Mouse (Mus musculus) intestine, embryonic 14.5 days (tissue): ENCODE results near the gene Gramd1b. TPM values are rescaled to one million over a fixed set of nuclear protein-coding genes. Genes with fewer than 3 reads are reported as not detected.

ENCODE experiments used
- ATAC-seq: fragments of 200-750 bp; cut with Nextera tagmentation; replicated peaks from 2 replicates; pipeline ENCODE4 v1.8.0; 2017; ENCODE audit warnings: low read depth, moderate number of reproducible peaks, moderate TSS enrichment, moderate library complexity; ENCODE audit not compliant: low FRiP score, low TSS enrichment
- DNase-seq: peaks from one replicate; pipeline ENCODE4 v3.0.0-alpha.2; 2018; ENCODE audit warnings: low spot score
- H3K27ac ChIP-seq: fragments of 300-500 bp; sonication (generic); 2 replicates; pipeline ENCODE4 v1.5.1; 2014; ENCODE audit warnings: low read depth, mild to moderate bottlenecking, control low read depth
- H3K27me3 ChIP-seq: fragments of 300-500 bp; sonication (generic); replicated peaks from 2 replicates; pipeline ENCODE4 v1.6.1; 2014; ENCODE audit warnings: low read length, control low read depth; ENCODE audit not compliant: control insufficient read depth, insufficient read depth
- H3K36me3 ChIP-seq: fragments of 300-500 bp; sonication (generic); 2 replicates; pipeline ENCODE4 v1.6.1; 2014; ENCODE audit warnings: low read length, control low read depth; ENCODE audit not compliant: control insufficient read depth, insufficient read depth
- H3K4me1 ChIP-seq: fragments of 300-500 bp; sonication (generic); replicated peaks from 2 replicates; pipeline ENCODE4 v1.6.1; 2014; ENCODE audit warnings: low read length, control low read depth, mixed read lengths; ENCODE audit not compliant: control insufficient read depth, insufficient read depth
- H3K4me2 ChIP-seq: fragments of 300-500 bp; sonication (generic); 2 replicates; pipeline ENCODE4 v1.6.1; 2014; ENCODE audit warnings: low read length
- H3K4me3 ChIP-seq: fragments of 300-500 bp; sonication (generic); 2 replicates; pipeline ENCODE4 v1.5.1; 2014; ENCODE audit warnings: low read depth, low read length, control low read depth, mixed read lengths
- H3K9ac ChIP-seq: fragments of 300-500 bp; sonication (generic); 2 replicates; pipeline ENCODE4 v1.6.1; 2014; ENCODE audit warnings: mild to moderate bottlenecking, low read length
- H3K9me3 ChIP-seq: fragments of 300-500 bp; sonication (generic); 2 replicates; pipeline ENCODE4 v1.6.1; 2016; ENCODE audit warnings: low read length, control low read depth; ENCODE audit not compliant: control insufficient read depth
- WGBS: fragments of 180-500 bp; shearing (Covaris S2); extraction: QIAGEN DNeasy Blood & Tissue Kit; methylation state at CpG from one replicate; pipeline ENCODE4 v1.1.7; 2014; 5-methylcytosine and 5-hydroxymethylcytosine counted together
- polyA plus RNA-seq: library from polyadenylated mRNA; unstranded; fragments of >200 nt; fragmentation: Nextera tagmentation; extraction: Ambion mirVana; gene quantifications from 2 replicates; pipeline ENCODE4 v1.2.1, GENCODE M21; 2014

Gene Gramd1b
- polyA plus RNA-seq, 1 experiment from 2014 or later = 3.5 TPM

- no peaks in the 10 kb centered on the region for H3K4me1 ChIP-seq
- no peak overlapping the region for H3K27ac ChIP-seq
- no peaks in the 10 kb centered on the region for H3K9me3 ChIP-seq
- no peak overlapping the region for H3K9ac ChIP-seq
- DNase-seq (no peak), ATAC-seq (no peak)
- H3K36me3 ChIP-seq = peaks cover 16% of the 10 kb centered on the region; the same call in 1 of the 2 replicates
- no peak overlapping the region for H3K4me3 ChIP-seq
- WGBS = 92% methylated on average over 15 of the region's 15 CpGs
- no peaks in the 10 kb centered on the region for H3K27me3 ChIP-seq
- no peak overlapping the region for H3K4me2 ChIP-seq
Observed at GRCm38 (mm10) chr9:40300018-40300989, 230.9 kb downstream of the Gramd1b start.

GRCm38 (mm10) chr9:40299323-40299722 is 231.9 kb downstream of the Gramd1b start:
- no peak overlapping the region for H3K4me3 ChIP-seq
- DNase-seq = no peak
- H3K27me3 ChIP-seq = no peaks in the 10 kb centered on the region
- H3K9me3 ChIP-seq = no peaks in the 10 kb centered on the region
- WGBS = 97% methylated on average over 7 of the region's 7 CpGs
- H3K9ac ChIP-seq = no peak overlapping the region
- no peak overlapping the region for H3K27ac ChIP-seq
- H3K36me3 ChIP-seq = peaks cover 11% of the 10 kb centered on the region; the same call in 1 of the 2 replicates
- H3K4me2 ChIP-seq = no peak overlapping the region
- H3K4me1 ChIP-seq = no peaks in the 10 kb centered on the region
- no peak for ATAC-seq

GRCm38 (mm10) chr9:40297969-40298368 is 233.2 kb downstream of the Gramd1b start:
- no peaks in the 10 kb centered on the region for H3K27me3 ChIP-seq
- no peaks in the 10 kb centered on the region for H3K9me3 ChIP-seq
- H3K4me3 ChIP-seq = no peak overlapping the region
- H3K36me3 ChIP-seq = peaks cover 11% of the 10 kb centered on the region; the same call in 1 of the 2 replicates
- no peak overlapping the region for H3K27ac ChIP-seq
- 82% methylated on average over 9 of the region's 9 CpGs for WGBS
- no peak overlapping the region for H3K4me2 ChIP-seq
- DNase-seq (no peak), ATAC-seq (no peak)
- no peak overlapping the region for H3K9ac ChIP-seq
- H3K4me1 ChIP-seq = no peaks in the 10 kb centered on the region

DNA sequence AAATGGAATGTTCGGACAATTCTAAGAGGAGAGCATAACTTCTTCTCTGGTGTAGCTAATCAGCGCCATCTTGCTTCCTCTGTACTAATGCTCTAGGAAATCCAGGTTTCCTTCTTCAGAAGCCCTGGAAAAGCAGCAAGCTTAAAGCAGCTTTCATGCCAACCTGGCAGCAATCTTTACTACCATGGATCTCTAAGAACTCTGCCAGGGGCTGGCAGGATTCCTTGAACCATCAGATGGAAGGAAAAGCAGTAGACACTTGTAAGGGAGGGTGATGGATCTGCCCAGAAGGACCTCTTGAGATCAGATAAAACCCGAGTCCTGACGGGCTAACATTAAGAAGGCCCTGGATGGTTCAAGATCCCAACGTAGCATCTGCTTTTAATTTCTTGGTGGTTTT is 234.9 kb downstream of the Gramd1b start:
- ATAC-seq (no peak), DNase-seq (no peak)
- Histone ChIP-seq H3K36me3 (peaks cover 3% of the 10 kb centered on the region; the same call in 1 of the 2 replicates), H3K9ac (no peak overlapping the region), H3K27me3 (no peaks in the 10 kb centered on the region), H3K27ac (no peak overlapping the region), H3K4me1 (no peaks in the 10 kb centered on the region), H3K9me3 (no peaks in the 10 kb centered on the region), H3K4me3 (no peak overlapping the region), H3K4me2 (no peak overlapping the region)
- 93% methylated on average over 5 of the region's 5 CpGs for WGBS

DNA sequence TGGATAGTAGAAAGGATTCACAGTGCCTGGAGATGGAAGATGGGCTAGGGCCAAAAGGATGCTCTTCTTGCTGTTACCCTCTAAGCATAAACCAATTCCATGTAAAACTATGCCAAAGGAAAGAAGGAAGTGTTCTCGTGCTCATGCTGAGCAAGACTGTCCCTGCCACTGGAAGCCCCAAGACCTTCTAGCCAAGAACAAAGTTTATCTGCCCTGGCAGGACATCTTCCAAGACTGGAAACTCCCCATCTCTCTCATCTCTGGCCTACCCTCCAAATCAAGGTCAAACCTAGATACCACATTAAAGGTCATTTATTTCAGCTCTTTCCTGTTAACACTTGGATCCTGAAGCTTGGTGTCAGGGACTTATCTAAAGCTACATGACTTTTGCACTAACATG is 236.3 kb downstream of the Gramd1b start:
- no peaks in the 10 kb centered on the region for H3K27me3 ChIP-seq
- no peak overlapping the region for H3K9ac ChIP-seq
- ATAC-seq = no peak
- H3K9me3 ChIP-seq = no peaks in the 10 kb centered on the region
- no peak for DNase-seq
- H3K4me2 ChIP-seq = no peak overlapping the region
- 95% methylated on average over 1 of the region's 1 CpGs for WGBS
- H3K36me3 ChIP-seq = peaks cover 3% of the 10 kb centered on the region; the same call in 1 of the 2 replicates
- H3K4me1 ChIP-seq = no peaks in the 10 kb centered on the region
- no peak overlapping the region for H3K27ac ChIP-seq
- no peak overlapping the region for H3K4me3 ChIP-seq

DNA sequence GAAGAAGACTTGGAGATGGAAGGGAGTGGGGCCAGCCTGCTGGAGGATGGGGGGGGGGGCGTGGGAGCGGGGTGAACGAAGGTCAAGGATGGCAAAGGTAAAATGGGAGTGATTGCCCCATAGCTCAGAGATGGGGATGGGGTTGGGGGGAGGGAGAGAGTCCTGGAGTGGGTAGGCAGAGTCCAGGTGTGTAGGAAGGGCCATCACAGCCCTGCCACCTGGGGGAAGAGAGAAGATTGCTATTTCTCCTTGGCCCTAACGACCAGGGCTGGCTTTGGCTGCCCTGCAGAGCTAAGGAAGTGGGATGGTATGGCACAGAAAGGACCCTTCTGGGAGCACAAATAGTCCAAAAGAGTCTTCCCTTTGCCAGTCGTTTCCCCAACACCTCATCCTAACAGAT is 237.0 kb downstream of the Gramd1b start:
- ATAC-seq (no peak), DNase-seq (no peak)
- no peaks in the 10 kb centered on the region for H3K9me3 ChIP-seq
- H3K4me1 ChIP-seq = no peaks in the 10 kb centered on the region
- WGBS = 75% methylated on average over 5 of the region's 5 CpGs
- H3K4me3 ChIP-seq = no peak overlapping the region
- H3K27ac ChIP-seq = no peak overlapping the region
- no peak overlapping the region for H3K4me2 ChIP-seq
- no peak overlapping the region for H3K9ac ChIP-seq
- H3K27me3 ChIP-seq = no peaks in the 10 kb centered on the region
- H3K36me3 ChIP-seq = peaks cover 3% of the 10 kb centered on the region; the same call in 1 of the 2 replicates

DNA sequence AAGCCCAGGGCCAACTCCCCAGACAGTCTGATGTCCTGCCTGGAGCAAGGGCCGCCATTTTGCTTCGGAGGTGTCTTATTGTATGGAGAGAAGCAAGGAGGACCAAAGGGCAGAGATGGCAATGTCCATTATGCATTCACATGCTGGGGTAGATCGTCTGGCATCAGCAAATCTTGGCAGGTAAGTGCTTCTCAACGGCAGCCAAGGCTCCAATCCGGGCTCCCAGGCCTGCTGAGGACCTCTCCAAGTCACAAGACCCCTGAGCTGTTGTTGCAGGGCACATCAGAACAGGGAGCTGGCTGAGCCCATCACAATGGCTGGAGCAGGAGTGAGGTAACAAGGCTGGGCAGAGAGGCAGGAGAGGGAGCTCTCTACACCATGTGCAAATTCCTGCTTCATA is 237.4 kb downstream of the Gramd1b start:
- Histone ChIP-seq H3K4me3 (no peak overlapping the region), H3K4me1 (no peaks in the 10 kb centered on the region), H3K27ac (no peak overlapping the region), H3K27me3 (no peaks in the 10 kb centered on the region), H3K9ac (no peak overlapping the region), H3K36me3 (0 out of 2 replicates have a peak, but pooled peaks cover 3% of the 10 kb centered on the region), H3K4me2 (no peak overlapping the region), H3K9me3 (no peaks in the 10 kb centered on the region)
- DNase-seq = no peak
- WGBS = 91% methylated on average over 5 of the region's 5 CpGs
- ATAC-seq = no peak

DNA sequence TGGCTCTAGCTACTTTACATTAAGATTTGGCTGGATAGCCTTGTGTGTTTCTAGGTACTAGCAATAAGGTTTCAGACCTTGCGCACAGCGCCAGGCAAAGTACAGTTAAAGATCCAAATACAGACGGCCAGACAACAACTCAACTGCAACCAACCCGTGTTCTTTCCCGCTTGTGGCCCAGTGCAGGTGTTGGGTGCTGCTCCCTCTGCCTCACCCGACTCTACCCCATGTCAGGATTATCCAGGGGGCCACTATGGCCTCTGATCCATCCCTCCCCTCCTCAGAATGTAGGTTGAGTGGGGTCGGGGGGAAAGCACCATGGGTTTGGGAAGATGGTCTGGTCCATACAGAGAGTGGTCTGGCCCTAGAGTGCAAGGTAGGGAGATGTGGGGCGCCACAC is 237.9 kb downstream of the Gramd1b start:
- Histone ChIP-seq H3K4me2 (no peak overlapping the region), H3K9me3 (no peaks in the 10 kb centered on the region), H3K9ac (no peak overlapping the region), H3K36me3 (0 out of 2 replicates have a peak, but pooled peaks cover 3% of the 10 kb centered on the region), H3K27me3 (no peaks in the 10 kb centered on the region), H3K4me3 (no peak overlapping the region), H3K4me1 (no peaks in the 10 kb centered on the region), H3K27ac (no peak overlapping the region)
- ATAC-seq (no peak), DNase-seq (no peak)
- WGBS = 91% methylated on average over 8 of the region's 8 CpGs
